Mouse (Mus musculus): ENCODE results near the gene Wdr38. TPM values are rescaled to one million over a fixed set of nuclear protein-coding genes. Genes with fewer than 3 reads are reported as not detected.
"Not testable (repeated sequence)": the region's sequence is repeated elsewhere in the genome, so short reads cannot be mapped to it uniquely, and the experiment has no call there.

Gene Wdr38
- total RNA-seq, 2 experiments from 2014 or later = 0.17 to 0.21 TPM

GRCm38 (mm10) chr2:38992004-38992403, 5.3 kb upstream of the Wdr38 start:
- no peak for DNase-seq (ENCODE audit: low spot score in 2 of 2)

- no peak for DNase-seq (ENCODE audit: low spot score in 2 of 2)
Measured at GRCm38 (mm10) chr2:38992452-38992851, 4.8 kb upstream of the Wdr38 start.

GRCm38 (mm10) chr2:38999381-38999780, 2.1 kb downstream of the Wdr38 start:
- no peak for DNase-seq (ENCODE audit: low spot score in 2 of 2)

- DNase-seq (ENCODE audit: low spot score in 2 of 2) = no peak
Measured at GRCm38 (mm10) chr2:38999910-39000586, 2.8 kb downstream of the Wdr38 start.

GRCm38 (mm10) chr2:39000587-39000919, 3.3 kb downstream of the Wdr38 start:
- DNase-seq (ENCODE audit: low spot score in 2 of 2) = no peak

GRCm38 (mm10) chr2:39001866-39002265, 4.6 kb downstream of the Wdr38 start:
- no peak for DNase-seq (ENCODE audit: low spot score in 2 of 2)

GRCm38 (mm10) chr2:39003106-39003505, 5.8 kb downstream of the Wdr38 start:
- DNase-seq (ENCODE audit: low spot score in 2 of 2) = no peak

- no peak for DNase-seq (ENCODE audit: low spot score in 2 of 2)
Measured at GRCm38 (mm10) chr2:39003512-39003911, 6.2 kb downstream of the Wdr38 start.

- DNase-seq (ENCODE audit: low spot score in 2 of 2) = no peak
Measured at GRCm38 (mm10) chr2:39004372-39004771, 7.1 kb downstream of the Wdr38 start.

GRCm38 (mm10) chr2:39004880-39005435, 7.7 kb downstream of the Wdr38 start, which contains the start of gene Arpc5l:
Arpc5l (plus strand) TSS chr2:39005348.
- DNase-seq (ENCODE audit: low spot score in 2 of 2) = peak; percentile 88 to 94

GRCm38 (mm10) chr2:39005574-39006079, 8.4 kb downstream of the Wdr38 start, which contains the start of gene Rpl35:
Rpl35 (minus strand) TSS chr2:39005624.
- DNase-seq (ENCODE audit: low spot score in 2 of 2) = no peak

GRCm38 (mm10) chr2:39006149-39006730, 9.0 kb downstream of the Wdr38 start:
- DNase-seq (ENCODE audit: low spot score in 2 of 2) = no peak

GRCm38 (mm10) chr2:39007865-39008264, 10.6 kb downstream of the Wdr38 start:
- DNase-seq (ENCODE audit: low spot score in 2 of 2) = peak; percentile 90 to 94

GRCm38 (mm10) chr2:39008350-39008851, 11.1 kb downstream of the Wdr38 start:
- no peak for DNase-seq (ENCODE audit: low spot score in 2 of 2)

GRCm38 (mm10) chr2:39008954-39009365, 11.7 kb downstream of the Wdr38 start:
- no peak for DNase-seq (ENCODE audit: low spot score in 2 of 2)

- DNase-seq (ENCODE audit: low spot score in 2 of 2) = not testable (repeated sequence)
Measured at GRCm38 (mm10) chr2:39010144-39010543, 12.9 kb downstream of the Wdr38 start.

- no peak for DNase-seq (ENCODE audit: low spot score in 2 of 2)
Measured at GRCm38 (mm10) chr2:39011264-39011663, 14.0 kb downstream of the Wdr38 start.

- DNase-seq (ENCODE audit: low spot score in 2 of 2) = no peak
Measured at GRCm38 (mm10) chr2:39011971-39012370, 14.7 kb downstream of the Wdr38 start.

- no peak for DNase-seq (ENCODE audit: low spot score in 2 of 2)
Measured at GRCm38 (mm10) chr2:39012768-39013279, 15.5 kb downstream of the Wdr38 start.

- DNase-seq (ENCODE audit: low spot score in 2 of 2) = no peak
Measured at GRCm38 (mm10) chr2:39016581-39016980, 19.3 kb downstream of the Wdr38 start.

- DNase-seq (ENCODE audit: low spot score in 2 of 2) = no peak
Measured at GRCm38 (mm10) chr2:39020004-39020403, 22.7 kb downstream of the Wdr38 start.

GRCm38 (mm10) chr2:39031611-39032010, 34.3 kb downstream of the Wdr38 start:
- DNase-seq (ENCODE audit: low spot score in 2 of 2) = no peak
